ENCODE assay signal across 8 mouse cellular contexts in genomic region chr19:6363091-6363410, GRCm38 (mm10). TPM values are rescaled to one million over a fixed set of nuclear protein-coding genes. Genes with fewer than 3 reads are reported as not detected.
A peak's percentile ranks its signal among the peaks of the same experiment; 100 is the strongest.
DNase-seq lines count a peak whose midpoint lies in the region; ATAC-seq and TF ChIP-seq lines count a peak whose summit lies in the region.

No protein-coding gene starts in this region.

- H3K9ac ChIP-seq in kidney, embryonic 16.5 days (replicated peaks; ENCODE audit: low read length): peak overlapping the region; percentile 71

- H3K27me3 ChIP-seq in kidney, embryonic 16.5 days (ENCODE audit: insufficient read depth, low read length): no peaks in the 10 kb centered on the region
- no peaks in the 10 kb centered on the region for H3K27me3 ChIP-seq in myocyte (ENCODE audit: control insufficient read depth, insufficient read depth, insufficient read length)

- H3K36me3 ChIP-seq in kidney, embryonic 16.5 days (ENCODE audit: insufficient read depth, low read length): peaks cover 28% of the 10 kb centered on the region
- H3K36me3 ChIP-seq in myocyte (ENCODE audit: control insufficient read depth, insufficient read depth): peaks cover 35% of the 10 kb centered on the region

- peaks cover 39% of the 10 kb centered on the region for H3K79me2 ChIP-seq in myocyte (ENCODE audit: control insufficient read depth, insufficient read depth)

- WGBS in kidney, embryonic 16.5 days: 1% methylated on average over 11 of the region's 11 CpGs

- H3K27ac ChIP-seq in kidney, embryonic 16.5 days (ENCODE audit: low read length): peak overlapping the region; percentile 88
- peak overlapping the region; percentile 22; the same call in 1 of the 2 replicates for H3K27ac ChIP-seq in cortical plate, adult 2 months (ENCODE audit: insufficient read depth, low read length)

- H3ac ChIP-seq in myocyte (ENCODE audit: control insufficient read depth, insufficient read length): no peak overlapping the region

- no peak for TF ChIP-seq POLR2A in cortical plate, adult 2 months (IDR thresholded peaks at IDR 0.05; ENCODE audit: extremely low read depth, insufficient read depth, low read length)
- TF ChIP-seq POLR2A in myocyte (IDR thresholded peaks at IDR 0.05; ENCODE audit: insufficient read length, low read depth): no peak

- TF ChIP-seq CTCF in cortical plate, adult 2 months (IDR thresholded peaks at IDR 0.05; ENCODE audit: extremely low read depth, insufficient read depth, low read length): no peak

- peaks cover 23% of the 10 kb centered on the region for H3K4me1 ChIP-seq in kidney, embryonic 16.5 days (ENCODE audit: insufficient read depth, low read length)
- no peaks in the 10 kb centered on the region; the same call in 1 of the 2 replicates for H3K4me1 ChIP-seq in cortical plate, adult 2 months (ENCODE audit: control insufficient read depth, insufficient read depth, low read length)

- no peaks in the 10 kb centered on the region for H3K9me3 ChIP-seq in kidney, embryonic 16.5 days (ENCODE audit: low read length)

- no peak for DNase-seq in kidney, postnatal 36 days
- no peak for DNase-seq in adipocyte (ENCODE audit: low spot score)
- DNase-seq in urinary bladder, postnatal 25 days (ENCODE audit: low spot score): no peak
- DNase-seq in ovary, adult 18-20 months (ENCODE audit: low spot score): no peak

- peak overlapping the region; percentile 72 for H3K4me2 ChIP-seq in kidney, embryonic 16.5 days (replicated peaks; ENCODE audit: low read depth, low read length)
- peak overlapping the region; percentile 86 for H3K4me2 ChIP-seq in myocyte (ENCODE audit: low read depth)

- no peak for ATAC-seq in kidney, embryonic 16.5 days (ENCODE audit: low FRiP score, low TSS enrichment)
- peak; percentile 76 for ATAC-seq in inflammation-experienced regulatory T-cells, adult 6 months

- peak overlapping the region; percentile 98 for H3K4me3 ChIP-seq in kidney, embryonic 16.5 days (ENCODE audit: low read length)
- peak overlapping the region; percentile 55 for H3K4me3 ChIP-seq in cortical plate, adult 2 months (ENCODE audit: insufficient read depth, low read length)
- peak overlapping the region; percentile 66 for H3K4me3 ChIP-seq in myocyte

TF ChIP-seq in myocyte, 11 proteins besides CTCF, POLR2A, EP300 and RAD21:
- TF ChIP-seq POLR2AphosphoS2 (IDR thresholded peaks at IDR 0.05; ENCODE audit: insufficient read length, low read depth) (no peak), USF1 (IDR thresholded peaks at IDR 0.05; ENCODE audit: low read depth) (no peak), CEBPB (IDR thresholded peaks at IDR 0.05; ENCODE audit: insufficient read depth, poor library complexity, severe bottlenecking) (no peak), E2F4 (IDR thresholded peaks at IDR 0.05; ENCODE audit: insufficient read depth) (no peak), MYOD1 (IDR thresholded peaks at IDR 0.05; ENCODE audit: control insufficient read depth in 1 of 3, insufficient read length in 2 of 3, low read depth in 2 of 3) (no peak)

RNA-seq across cellular contexts. Expression of gene Sf1, which starts 0.4 kb away (rescaled TPM):
- polyA plus RNA-seq in kidney, embryonic 16.5 days (2015; fragmentation: Nextera tagmentation; extraction: Ambion mirVana): 132 and 150 TPM in 2 replicates
- polyA plus RNA-seq in cortical plate, adult 2 months (2012; rRNA removed): 145 and 149 TPM in 2 replicates
- polyA plus RNA-seq in inflammation-experienced regulatory T-cells, adult 6 months (2017; shearing (Covaris generic)): 10 to 100 TPM; 53.3 to 63.5 (median 59.1) TPM
- 131 TPM for polyA plus RNA-seq in myocyte (2012; fragmentation: generic; extraction: Trizol)

RNA-seq across cellular contexts. Expression of gene Pygm, which starts 21.1 kb away (rescaled TPM):
- polyA plus RNA-seq in kidney, embryonic 16.5 days (2015; fragmentation: Nextera tagmentation; extraction: Ambion mirVana): 36.2 and 38.3 TPM in 2 replicates
- polyA plus RNA-seq in cortical plate, adult 2 months (2012; rRNA removed): 40.9 and 46.2 TPM in 2 replicates
- 1 to 10 TPM; 3.4 to 6.5 (median 5.7) TPM for polyA plus RNA-seq in inflammation-experienced regulatory T-cells, adult 6 months (2017; shearing (Covaris generic))
- polyA plus RNA-seq in myocyte (2012; fragmentation: generic; extraction: Trizol): 232 TPM

RNA-seq across cellular contexts. Expression of gene Map4k2, which starts 22.1 kb away (rescaled TPM):
- 25.9 and 28.7 TPM in 2 replicates for polyA plus RNA-seq in kidney, embryonic 16.5 days (2015; fragmentation: Nextera tagmentation; extraction: Ambion mirVana)
- 237 and 248 TPM in 2 replicates for polyA plus RNA-seq in cortical plate, adult 2 months (2012; rRNA removed)
- 100 to 1,000 TPM in 1 of 3 experiments, 10 to 100 TPM in 2; 68.4 to 105 (median 88.5) TPM for polyA plus RNA-seq in inflammation-experienced regulatory T-cells, adult 6 months (2017; shearing (Covaris generic))
- polyA plus RNA-seq in myocyte (2012; fragmentation: generic; extraction: Trizol): 10.0 TPM

RNA-seq across cellular contexts. Expression of gene Men1, which starts 28.3 kb away (rescaled TPM):
- 93.0 and 96.2 TPM in 2 replicates for polyA plus RNA-seq in kidney, embryonic 16.5 days (2015; fragmentation: Nextera tagmentation; extraction: Ambion mirVana)
- 75.2 and 76.5 TPM in 2 replicates for polyA plus RNA-seq in cortical plate, adult 2 months (2012; rRNA removed)
- polyA plus RNA-seq in inflammation-experienced regulatory T-cells, adult 6 months (2017; shearing (Covaris generic)): 10 to 100 TPM; 15.8 to 18.7 (median 16.3) TPM
- polyA plus RNA-seq in myocyte (2012; fragmentation: generic; extraction: Trizol): 37.2 TPM

RNA-seq across cellular contexts. Expression of gene Rasgrp2, which starts 36.1 kb away (rescaled TPM):
- 105 and 121 TPM in 2 replicates for polyA plus RNA-seq in kidney, embryonic 16.5 days (2015; fragmentation: Nextera tagmentation; extraction: Ambion mirVana)
- 52.5 and 78.6 TPM in 2 replicates for polyA plus RNA-seq in cortical plate, adult 2 months (2012; rRNA removed)
- polyA plus RNA-seq in inflammation-experienced regulatory T-cells, adult 6 months (2017; shearing (Covaris generic)): 100 to 1,000 TPM in 1 of 3 experiments, 10 to 100 TPM in 2; 59.9 to 201 (median 68.4) TPM
- 8.0 TPM for polyA plus RNA-seq in myocyte (2012; fragmentation: generic; extraction: Trizol)
